ENCODE assay signal across 28 mouse cellular contexts in genomic region chr15:61873047-61873446, GRCm38 (mm10).
DNase-seq lines count a peak whose midpoint lies in the region; ATAC-seq and TF ChIP-seq lines count a peak whose summit lies in the region.
"Had no signal": no experiment of that assay in that cellular context is flagged by ENCODE, and none has a peak within 500 bp of the region (broad histone marks: within the 10 kb centered on the region; RNA-seq: fewer than 3 reads in every experiment).

No protein-coding gene starts in this region.

- H3K36me3 ChIP-seq in forebrain, embryonic 14.5 days (ENCODE audit: control insufficient read depth, insufficient read depth, low read length), result no peaks in the 10 kb centered on the region
- no peaks in the 10 kb centered on the region for H3K36me3 ChIP-seq in forebrain, embryonic 15.5 days
- no peaks in the 10 kb centered on the region for H3K36me3 ChIP-seq in neural tube, embryonic 14.5 days (ENCODE audit: control insufficient read depth, insufficient read depth, low read length)
- no peaks in the 10 kb centered on the region for H3K36me3 ChIP-seq in neural tube, embryonic 15.5 days
- no peaks in the 10 kb centered on the region for H3K36me3 ChIP-seq in hindbrain, postnatal 0 days (ENCODE audit: insufficient read depth, low read length)
- H3K36me3 ChIP-seq: embryonic facial prominence, embryonic 15.5 days; G1E; heart, embryonic 12.5 days; limb, embryonic 13.5 days; liver, embryonic 13.5 days; neural tube, embryonic 12.5 days had no signal

- H3K9me3 ChIP-seq in forebrain, embryonic 14.5 days (replicated peaks; ENCODE audit: control insufficient read depth, low read length), result no peaks in the 10 kb centered on the region
- H3K9me3 ChIP-seq in forebrain, embryonic 15.5 days, result no peaks in the 10 kb centered on the region
- no peaks in the 10 kb centered on the region for H3K9me3 ChIP-seq in neural tube, embryonic 14.5 days (ENCODE audit: control insufficient read depth, low read length)
- H3K9me3 ChIP-seq in neural tube, embryonic 15.5 days (replicated peaks), result no peaks in the 10 kb centered on the region
- H3K9me3 ChIP-seq in hindbrain, postnatal 0 days (ENCODE audit: low read length), result no peaks in the 10 kb centered on the region
- H3K9me3 ChIP-seq: embryonic facial prominence, embryonic 15.5 days; G1E; heart, embryonic 12.5 days; limb, embryonic 13.5 days; liver, embryonic 13.5 days; neural tube, embryonic 12.5 days had no signal

- no peak overlapping the region for H3K4me2 ChIP-seq in forebrain, embryonic 14.5 days (ENCODE audit: low read length)
- no peak overlapping the region for H3K4me2 ChIP-seq in forebrain, embryonic 15.5 days (replicated peaks)
- H3K4me2 ChIP-seq in neural tube, embryonic 14.5 days (ENCODE audit: low read depth, low read length), result no peak overlapping the region
- H3K4me2 ChIP-seq in neural tube, embryonic 15.5 days, result no peak overlapping the region
- H3K4me2 ChIP-seq in hindbrain, postnatal 0 days (ENCODE audit: low read depth, low read length), result no peak overlapping the region
- H3K4me2 ChIP-seq: embryonic facial prominence, embryonic 15.5 days; heart, embryonic 12.5 days; limb, embryonic 13.5 days; liver, embryonic 13.5 days; neural tube, embryonic 12.5 days had no signal

- WGBS in forebrain, embryonic 14.5 days, result 36% methylated on average over 2 of the region's 2 CpGs
- WGBS in forebrain, embryonic 15.5 days, result 29% methylated on average over 2 of the region's 2 CpGs
- WGBS in neural tube, embryonic 14.5 days, result 12% methylated on average over 2 of the region's 2 CpGs
- 12% methylated on average over 2 of the region's 2 CpGs for WGBS in neural tube, embryonic 15.5 days
- 9% methylated on average over 2 of the region's 2 CpGs for WGBS in hindbrain, postnatal 0 days

- DNase-seq in forebrain, embryonic 14.5 days (ENCODE audit: low spot score), result peak; percentile 21
- DNase-seq in hindbrain, postnatal 0 days (ENCODE audit: low spot score), result peak; percentile 46
- DNase-seq in left cerebral cortex, adult 2 months (ENCODE audit: extremely low spot score in 1 of 2, low spot score in 2 of 2), result no peak
- no peak for DNase-seq in kidney, postnatal 10 days
- DNase-seq: adrenal gland, adult 2 months; B cell, adult 2 months; cerebellum, adult 18-20 months; cerebellum, postnatal 14 days; gastrocnemius, postnatal 14 days; heart, adult 18-20 months; heart, postnatal 10 days; layer of hippocampus, postnatal 36 days; liver, embryonic 13.5 days; lung, adult 2 months; lung, postnatal 14 days; right cerebral cortex, postnatal 4 days; thymus, postnatal 14 days had no signal

- TF ChIP-seq CTCF in hindbrain, postnatal 0 days (IDR thresholded peaks at IDR 0.05; ENCODE audit: low read depth), result no peak
- no peak for TF ChIP-seq CTCF in left cerebral cortex, adult 2 months (IDR thresholded peaks at IDR 0.05)

- H3K4me3 ChIP-seq in forebrain, embryonic 14.5 days (ENCODE audit: low read depth, low read length), result no peak overlapping the region
- no peak overlapping the region for H3K4me3 ChIP-seq in forebrain, embryonic 15.5 days
- H3K4me3 ChIP-seq in neural tube, embryonic 14.5 days (ENCODE audit: low read depth, low read length), result no peak overlapping the region
- no peak overlapping the region for H3K4me3 ChIP-seq in neural tube, embryonic 15.5 days (replicated peaks)
- H3K4me3 ChIP-seq in hindbrain, postnatal 0 days (ENCODE audit: low read length), result no peak overlapping the region
- no peak overlapping the region for H3K4me3 ChIP-seq in left cerebral cortex, adult 2 months
- H3K4me3 ChIP-seq: embryonic facial prominence, embryonic 15.5 days; heart, embryonic 12.5 days; limb, embryonic 13.5 days; liver, embryonic 13.5 days; neural tube, embryonic 12.5 days had no signal

- intact Hi-C loops in left cerebral cortex, adult 2 months (cut with DNase I), result no loop called here

- H3K27ac ChIP-seq in forebrain, embryonic 14.5 days (ENCODE audit: low read depth, low read length), result no peak overlapping the region
- H3K27ac ChIP-seq in forebrain, embryonic 15.5 days (replicated peaks), result no peak overlapping the region
- H3K27ac ChIP-seq in neural tube, embryonic 14.5 days (ENCODE audit: low read depth, low read length), result no peak overlapping the region
- H3K27ac ChIP-seq in neural tube, embryonic 15.5 days (replicated peaks), result no peak overlapping the region
- H3K27ac ChIP-seq in hindbrain, postnatal 0 days, result no peak overlapping the region
- H3K27ac ChIP-seq in left cerebral cortex, adult 2 months, result no peak overlapping the region
- H3K27ac ChIP-seq: embryonic facial prominence, embryonic 15.5 days; limb, embryonic 13.5 days; liver, embryonic 13.5 days; neural tube, embryonic 12.5 days had no signal

- no peaks in the 10 kb centered on the region for H3K4me1 ChIP-seq in forebrain, embryonic 14.5 days (ENCODE audit: control insufficient read depth, insufficient read depth, low read length)
- 0 out of 2 replicates have a peak, but pooled peaks cover 7% of the 10 kb centered on the region for H3K4me1 ChIP-seq in forebrain, embryonic 15.5 days
- H3K4me1 ChIP-seq in neural tube, embryonic 14.5 days (ENCODE audit: control insufficient read depth, insufficient read depth, low read length), result no peaks in the 10 kb centered on the region
- H3K4me1 ChIP-seq in neural tube, embryonic 15.5 days, result no peaks in the 10 kb centered on the region
- no peaks in the 10 kb centered on the region for H3K4me1 ChIP-seq in hindbrain, postnatal 0 days (ENCODE audit: insufficient read depth, low read length)
- H3K4me1 ChIP-seq: embryonic facial prominence, embryonic 15.5 days; heart, embryonic 12.5 days; limb, embryonic 13.5 days; liver, embryonic 13.5 days; neural tube, embryonic 12.5 days had no signal

- no peak for ATAC-seq in forebrain, embryonic 14.5 days
- ATAC-seq in forebrain, embryonic 15.5 days (replicated peaks), result no peak
- ATAC-seq in neural tube, embryonic 14.5 days (ENCODE audit: low read depth), result 0 out of 2 replicates have a peak, but pooled peaks have one; percentile 49
- ATAC-seq in neural tube, embryonic 15.5 days (ENCODE audit: low FRiP score), result no peak
- no peak for ATAC-seq in hindbrain, postnatal 0 days
- ATAC-seq: intestine, postnatal 0 days; Patski had no signal

- no peaks in the 10 kb centered on the region for H3K27me3 ChIP-seq in forebrain, embryonic 14.5 days (replicated peaks; ENCODE audit: control insufficient read depth, insufficient read depth, low read length)
- no peaks in the 10 kb centered on the region for H3K27me3 ChIP-seq in forebrain, embryonic 15.5 days
- H3K27me3 ChIP-seq in neural tube, embryonic 14.5 days (ENCODE audit: control insufficient read depth, insufficient read depth, low read length), result no peaks in the 10 kb centered on the region
- H3K27me3 ChIP-seq in neural tube, embryonic 15.5 days (replicated peaks), result no peaks in the 10 kb centered on the region
- no peaks in the 10 kb centered on the region for H3K27me3 ChIP-seq in hindbrain, postnatal 0 days (ENCODE audit: insufficient read depth, low read length)
- H3K27me3 ChIP-seq: CH12.LX; embryonic facial prominence, embryonic 15.5 days; heart, embryonic 12.5 days; limb, embryonic 13.5 days; liver, embryonic 13.5 days; neural tube, embryonic 12.5 days; Patski had no signal

- no peak overlapping the region for H3K9ac ChIP-seq in forebrain, embryonic 14.5 days (ENCODE audit: low read length)
- H3K9ac ChIP-seq in forebrain, embryonic 15.5 days (replicated peaks), result no peak overlapping the region
- H3K9ac ChIP-seq in neural tube, embryonic 14.5 days (replicated peaks; ENCODE audit: low read depth, low read length), result no peak overlapping the region
- no peak overlapping the region for H3K9ac ChIP-seq in neural tube, embryonic 15.5 days (replicated peaks)
- H3K9ac ChIP-seq in hindbrain, postnatal 0 days (replicated peaks; ENCODE audit: low read length), result no peak overlapping the region
- H3K9ac ChIP-seq: embryonic facial prominence, embryonic 15.5 days; heart, embryonic 12.5 days; limb, embryonic 13.5 days; liver, embryonic 13.5 days; neural tube, embryonic 12.5 days had no signal

Comparison
In these comparisons a context has a peak if more than half of its experiments do, and no peak if none do; other contexts are left out.
1. DNase-seq: peak in forebrain, embryonic 14.5 days (single experiment) and hindbrain, postnatal 0 days (single experiment); none in left cerebral cortex, adult 2 months (0 of 2) and kidney, postnatal 10 days (single experiment).